Mouse (Mus musculus): ENCODE data around the gene Rpl23a.

Rpl23a gene

DNA sequence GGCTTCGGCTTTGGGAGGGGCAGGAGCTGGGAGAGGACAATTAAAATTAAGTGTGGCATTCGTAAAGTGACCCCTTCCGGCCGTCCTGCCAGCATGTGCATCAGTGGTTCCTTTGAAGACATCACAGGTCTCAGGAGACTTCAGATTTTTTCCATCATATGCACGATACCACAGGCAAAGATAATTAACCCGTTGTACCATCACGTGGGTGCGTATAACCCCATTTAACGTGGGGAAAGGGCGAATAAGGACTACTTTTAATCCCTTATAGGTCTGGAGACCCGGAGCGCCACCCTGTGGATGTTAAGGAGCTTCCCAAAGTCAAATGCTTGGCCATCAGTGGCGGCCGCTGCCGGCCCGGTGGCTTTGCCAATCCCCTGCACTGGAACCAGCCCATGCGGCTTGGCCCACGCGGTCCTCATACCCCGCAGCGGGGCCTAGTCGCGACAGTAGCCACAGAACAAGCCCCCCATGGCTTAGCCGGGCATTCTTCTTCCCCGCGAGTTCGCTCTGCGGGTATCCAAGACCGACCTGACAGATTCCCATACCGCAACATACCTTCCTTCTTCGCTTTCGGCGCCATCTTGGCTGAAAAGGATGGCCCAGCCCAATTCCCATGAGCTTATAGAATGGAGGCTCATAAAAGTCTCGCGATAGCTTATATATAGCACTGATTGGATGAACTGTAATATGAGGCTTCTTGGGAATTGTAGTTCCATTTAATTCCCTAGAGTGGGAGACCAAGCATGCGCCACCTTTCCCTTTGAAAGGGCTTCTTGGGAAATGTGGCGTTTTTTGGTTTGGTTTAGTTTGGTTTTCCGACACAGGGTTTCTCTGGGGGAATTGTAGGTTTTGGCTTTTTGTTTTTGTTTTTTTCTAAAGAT is at the start of gene Rpl23a:
Gene Rpl23a (minus strand): TSS at position 624 of the 884 bp plus-strand sequence.
- peak; percentile 68 to 69 for DNase-seq (ENCODE audit: low spot score in 2 of 2)

DNA sequence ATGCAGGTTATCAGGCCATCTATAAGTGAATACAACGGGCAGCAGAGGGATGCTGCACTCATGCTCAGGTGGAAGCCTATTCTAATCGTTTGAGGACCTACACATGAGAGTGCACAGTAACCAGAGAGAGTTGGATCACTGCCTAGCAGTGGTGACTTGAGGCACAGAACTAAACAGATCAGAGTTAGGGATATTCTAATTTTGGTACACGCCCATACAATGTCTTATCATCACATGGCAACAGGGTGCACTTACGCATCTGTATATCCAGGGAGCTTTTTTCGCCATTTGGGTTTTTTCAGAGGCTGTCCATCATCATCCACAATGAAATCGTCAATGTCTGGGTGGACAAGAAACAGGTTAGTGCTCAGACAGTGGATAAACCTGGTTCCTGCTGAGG is 48.1 kb upstream of the Rpl23a start:
- no peak for DNase-seq (ENCODE audit: low spot score in 2 of 2)

GRCm38 (mm10) chr11:78223586-78223985 is 40.2 kb upstream of the Rpl23a start:
- DNase-seq (ENCODE audit: low spot score in 2 of 2): no peak

GRCm38 (mm10) chr11:78215709-78216317 is 32.4 kb upstream of the Rpl23a start:
- peak in 1 of 2 experiments; percentile 31 for DNase-seq (ENCODE audit: low spot score in 2 of 2)

GRCm38 (mm10) chr11:78213086-78213817 is 29.9 kb upstream of the Rpl23a start:
- DNase-seq (ENCODE audit: low spot score in 2 of 2): no peak

DNA sequence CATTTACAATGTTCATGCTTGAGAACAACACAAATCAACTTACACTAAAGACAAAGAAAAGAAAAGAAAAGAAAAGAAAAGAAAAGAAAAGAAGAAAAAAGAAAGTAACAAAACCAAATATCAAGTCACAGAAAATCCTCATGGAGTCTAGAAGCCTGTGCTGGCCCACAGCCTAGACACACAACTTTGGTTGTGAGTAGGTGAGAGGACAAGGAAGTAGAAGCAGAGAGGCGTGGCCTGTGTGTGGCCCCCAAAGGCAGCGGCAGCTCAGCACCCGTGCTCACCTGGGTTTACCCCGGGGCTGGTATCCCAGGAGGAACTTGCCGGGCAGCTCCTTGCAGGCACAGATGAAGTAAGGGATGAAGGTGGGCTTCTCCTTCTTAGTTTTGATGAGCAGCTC is 28.1 kb upstream of the Rpl23a start:
- DNase-seq (ENCODE audit: low spot score in 2 of 2): no peak

DNA sequence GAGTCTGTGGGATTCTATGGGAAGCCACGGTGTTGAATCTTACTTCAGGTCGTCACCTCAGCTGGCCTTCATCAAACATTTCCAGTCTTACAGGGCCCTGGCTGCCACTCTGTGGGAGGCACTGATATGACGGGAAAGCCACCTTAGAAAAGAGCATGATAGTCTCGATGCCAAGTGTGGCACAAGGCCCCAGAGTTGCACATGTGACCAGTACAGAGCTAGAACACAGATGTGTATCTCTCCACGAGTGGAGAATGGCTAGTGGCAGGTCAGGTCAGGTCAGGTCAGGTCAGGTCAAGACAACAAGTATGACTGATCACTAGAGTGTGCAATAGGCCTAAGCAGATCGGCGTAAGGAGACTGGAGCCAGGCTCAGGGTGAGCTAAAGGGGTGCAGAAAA is 27.2 kb upstream of the Rpl23a start:
- DNase-seq (ENCODE audit: low spot score in 2 of 2): no peak

- DNase-seq (ENCODE audit: low spot score in 2 of 2): no peak
These were observed 26.5 kb upstream of the Rpl23a start for GRCm38 (mm10) chr11:78209886-78210285.

GRCm38 (mm10) chr11:78207190-78207589 is 23.8 kb upstream of the Rpl23a start:
- DNase-seq (ENCODE audit: low spot score in 2 of 2): no peak

GRCm38 (mm10) chr11:78205361-78206206 is 22.2 kb upstream of the Rpl23a start:
- DNase-seq (ENCODE audit: low spot score in 2 of 2): no peak

GRCm38 (mm10) chr11:78204287-78204686 is 20.9 kb upstream of the Rpl23a start:
- no peak for DNase-seq (ENCODE audit: low spot score in 2 of 2)

DNA sequence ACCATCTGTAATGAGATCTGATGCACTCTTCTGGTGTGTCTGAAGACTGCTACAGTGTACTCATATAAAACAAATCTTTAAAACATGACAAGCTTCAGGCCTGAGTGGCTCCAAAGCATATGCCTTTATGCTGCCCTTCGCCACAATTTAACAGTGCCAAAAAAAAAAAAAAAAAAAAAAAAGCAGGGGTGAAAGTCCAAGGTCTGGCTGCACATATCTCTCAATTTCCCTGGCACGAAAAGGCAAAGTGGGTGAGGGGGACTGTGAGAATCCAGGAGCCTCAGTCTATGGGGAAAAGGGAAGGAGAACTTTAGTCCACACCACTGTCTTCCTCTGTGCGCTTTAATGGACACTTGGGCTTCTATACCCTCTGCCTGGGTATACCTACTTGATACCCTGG is 19.0 kb upstream of the Rpl23a start:
- DNase-seq (ENCODE audit: low spot score in 2 of 2): no peak

DNA sequence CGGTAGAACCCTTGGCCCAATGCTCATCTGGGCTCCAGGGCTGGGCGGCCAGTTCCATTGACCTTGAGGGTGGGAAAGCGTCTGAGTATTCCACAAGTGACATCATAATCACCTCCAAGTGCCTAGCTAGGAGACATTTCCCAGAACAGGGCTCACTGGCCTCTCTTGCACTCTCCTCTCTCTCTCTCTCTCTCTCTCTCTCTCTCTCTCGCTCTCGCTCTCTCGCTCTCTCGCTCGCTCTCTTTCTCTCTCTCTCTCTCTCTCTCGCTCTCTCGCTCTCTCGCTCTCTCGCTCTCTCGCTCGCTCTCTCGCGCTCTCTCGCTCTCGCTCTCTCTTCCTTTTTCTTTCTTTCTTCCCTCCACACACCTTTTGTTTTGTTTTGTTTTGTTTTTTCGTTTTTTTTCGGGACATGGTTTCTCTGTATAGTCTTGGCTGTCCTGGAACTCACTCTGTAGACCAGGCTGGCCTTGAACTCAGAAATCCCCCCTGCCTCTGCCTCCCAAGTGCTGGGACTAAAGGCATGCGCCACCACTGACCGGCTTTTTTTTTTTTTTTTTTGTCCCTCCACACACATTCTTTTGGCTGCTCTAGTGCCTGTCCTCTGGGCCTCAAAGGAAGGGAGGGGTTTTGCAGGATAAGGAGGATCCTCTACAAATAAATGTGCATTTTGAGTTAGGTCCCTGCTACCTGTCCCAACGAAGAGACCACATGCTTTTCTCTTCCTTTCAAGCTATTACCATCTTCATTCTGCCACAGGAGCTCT is 11.9 kb upstream of the Rpl23a start:
- DNase-seq (ENCODE audit: low spot score in 2 of 2): no peak

DNA sequence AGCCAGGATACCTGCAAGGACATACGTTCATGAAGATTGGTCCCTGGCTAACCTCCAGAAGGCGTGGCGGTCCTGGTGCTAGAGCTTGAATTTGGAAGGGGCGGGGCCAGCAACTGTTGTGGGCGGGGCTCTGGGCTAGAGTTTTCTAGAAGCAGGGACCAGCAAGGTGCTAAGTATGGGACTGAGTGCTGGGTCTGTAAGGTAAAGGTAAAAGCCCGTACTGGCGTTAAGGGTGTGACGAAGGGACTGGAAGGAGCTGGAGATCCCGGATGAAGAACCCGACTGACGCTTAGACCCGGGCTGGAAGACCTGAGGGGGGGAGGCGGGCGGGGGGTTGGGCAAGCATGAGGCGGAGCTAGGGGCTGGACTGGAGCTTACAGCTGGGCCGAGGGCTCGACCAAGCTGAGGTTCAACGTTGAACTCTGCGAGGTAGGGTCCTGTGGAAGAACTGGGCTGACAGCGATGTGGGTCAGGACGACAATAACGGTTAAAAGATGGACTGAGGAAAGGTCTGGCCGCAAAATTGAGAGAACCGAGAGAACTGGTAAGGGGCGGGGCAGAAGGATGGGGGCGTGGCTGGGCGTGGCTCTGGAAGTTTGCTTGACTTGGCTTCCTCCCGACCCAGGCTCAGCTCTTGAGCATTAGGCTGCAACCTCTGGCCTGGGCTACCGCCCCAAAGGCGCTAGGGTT is 11.2 kb upstream of the Rpl23a start:
- DNase-seq (ENCODE audit: low spot score in 2 of 2): peak in 1 of 2 experiments; percentile 41

DNA sequence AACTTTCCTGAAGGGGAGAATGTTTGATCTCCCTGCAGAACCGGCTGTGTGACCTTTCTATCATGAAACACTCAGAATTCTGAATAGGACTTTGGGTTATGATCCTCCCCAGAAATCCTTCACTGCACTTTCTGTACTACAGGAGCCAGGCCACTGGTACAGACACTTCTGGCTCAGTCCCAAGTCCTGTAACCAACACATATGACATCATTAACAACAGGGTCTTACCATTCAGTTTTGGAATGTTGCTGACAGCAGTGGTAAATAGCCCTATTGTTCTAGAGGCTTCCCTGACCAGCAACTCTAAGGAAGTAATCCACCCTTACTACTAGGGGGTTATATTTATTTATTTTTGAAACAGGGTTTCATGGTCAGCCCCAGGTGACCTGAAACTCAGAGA is 9.7 kb upstream of the Rpl23a start, which contains the start of gene Proca1:
Gene Proca1 (plus strand): TSS at position 280 of the 400 bp plus-strand sequence.
- DNase-seq (ENCODE audit: low spot score in 2 of 2): no peak

DNA sequence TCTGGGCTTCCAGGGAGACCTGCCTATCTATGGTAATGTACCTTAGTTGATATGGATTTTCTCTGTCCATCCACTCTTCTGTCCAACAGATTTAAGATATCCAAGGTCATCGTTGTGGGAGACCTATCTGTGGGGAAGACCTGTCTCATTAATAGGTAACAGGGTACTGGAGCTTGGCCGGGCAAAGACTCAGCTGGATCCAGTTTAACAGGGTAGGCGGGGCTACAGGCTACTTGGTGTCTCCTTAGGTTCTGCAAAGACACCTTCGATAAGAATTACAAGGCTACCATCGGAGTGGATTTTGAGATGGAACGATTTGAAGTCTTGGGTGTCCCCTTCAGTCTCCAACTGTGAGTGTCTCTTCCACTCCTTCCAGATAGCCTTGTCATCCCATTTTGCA is 6.7 kb upstream of the Rpl23a start:
- no peak for DNase-seq (ENCODE audit: low spot score in 2 of 2)

DNA sequence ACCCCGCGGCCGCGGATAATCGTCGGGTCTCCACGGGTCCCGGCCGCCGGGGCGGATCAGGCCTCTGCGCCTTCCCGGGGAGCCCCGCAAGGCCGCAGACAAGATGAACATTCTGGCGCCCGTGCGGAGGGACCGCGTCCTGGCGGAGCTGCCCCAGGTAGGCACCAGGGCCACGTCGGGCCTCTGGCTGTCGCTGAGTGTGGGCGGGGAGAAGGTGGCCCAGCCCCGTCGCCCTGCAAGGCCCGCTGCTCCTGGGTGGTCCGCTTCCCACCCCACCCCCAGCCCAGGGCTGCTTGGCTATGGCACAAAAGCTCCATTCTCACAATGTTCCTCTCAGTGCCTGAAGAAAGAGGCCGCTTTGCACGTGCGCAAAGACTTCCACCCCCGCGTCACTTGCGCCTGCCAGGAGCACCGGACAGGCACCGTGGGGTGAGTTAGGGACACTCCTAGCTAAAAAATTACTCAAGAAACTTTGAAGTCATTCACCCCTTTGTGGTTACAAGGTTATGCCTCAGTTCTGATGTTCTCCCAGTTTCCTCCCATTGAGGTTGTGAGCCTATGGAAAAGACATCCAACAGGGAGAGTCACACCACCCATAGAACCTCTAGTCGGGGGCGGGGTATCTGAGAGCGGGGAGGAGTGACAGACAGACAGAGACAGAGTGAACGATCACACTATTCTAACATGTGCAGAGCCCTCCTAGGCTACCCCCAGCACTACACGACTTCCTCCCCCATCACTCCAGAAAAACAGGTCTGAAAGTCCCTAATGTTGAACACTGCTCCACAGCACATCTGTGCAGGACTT is 6.1 kb upstream of the Rpl23a start:
- DNase-seq (ENCODE audit: low spot score in 2 of 2): no peak

DNA sequence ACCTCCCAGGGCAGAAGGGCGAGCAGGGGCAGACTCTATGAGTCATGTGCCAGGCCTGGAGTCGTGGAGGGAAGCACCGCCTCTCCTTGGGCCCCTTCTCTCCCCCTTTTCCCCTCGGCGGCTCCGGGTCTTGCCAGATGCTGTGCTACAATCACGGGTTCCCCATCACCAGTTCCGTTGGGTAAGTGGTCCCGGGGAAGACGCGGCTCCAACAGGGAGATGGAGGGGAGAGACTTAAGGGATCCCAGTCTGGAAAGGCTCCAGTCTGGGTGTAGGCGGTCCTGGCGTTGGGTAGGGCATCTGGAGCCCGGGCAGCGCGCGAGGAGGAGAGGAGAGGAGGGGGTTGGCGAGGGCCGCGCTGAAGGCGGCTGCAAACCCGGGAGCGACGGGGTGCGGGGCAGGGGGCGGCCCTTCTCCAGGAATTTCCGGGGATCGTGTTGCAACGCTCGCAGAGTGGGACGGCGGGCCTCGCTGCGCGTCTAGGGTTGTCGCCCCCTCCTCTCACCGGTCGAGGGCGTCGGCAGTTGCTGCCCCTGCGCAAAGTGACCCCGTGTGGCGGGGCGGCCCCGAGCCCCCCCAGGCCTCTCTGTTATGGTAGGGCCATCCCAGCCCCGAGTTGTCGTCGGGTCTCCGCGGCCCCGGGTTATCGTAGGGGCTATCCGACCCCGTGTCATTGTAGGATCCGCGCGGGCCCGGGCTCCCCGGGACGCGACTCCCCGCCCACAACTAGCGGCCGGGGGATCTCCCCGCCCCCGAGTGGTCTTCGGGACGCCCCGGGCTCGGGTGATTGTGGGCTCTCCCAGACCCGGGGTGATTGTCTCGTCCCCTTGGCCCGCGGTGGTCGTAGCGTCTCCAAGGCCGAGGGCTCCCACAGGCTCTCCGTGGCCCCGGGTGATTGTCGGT is 5.2 kb upstream of the Rpl23a start, which contains the start of gene Rab34:
Gene Rab34 (plus strand): TSS at position 100 of the 903 bp plus-strand sequence.
- DNase-seq (ENCODE audit: low spot score in 2 of 2): no peak
